Comparison of ENCODE assay signal across 18 mouse cellular contexts in the genomic region with DNA sequence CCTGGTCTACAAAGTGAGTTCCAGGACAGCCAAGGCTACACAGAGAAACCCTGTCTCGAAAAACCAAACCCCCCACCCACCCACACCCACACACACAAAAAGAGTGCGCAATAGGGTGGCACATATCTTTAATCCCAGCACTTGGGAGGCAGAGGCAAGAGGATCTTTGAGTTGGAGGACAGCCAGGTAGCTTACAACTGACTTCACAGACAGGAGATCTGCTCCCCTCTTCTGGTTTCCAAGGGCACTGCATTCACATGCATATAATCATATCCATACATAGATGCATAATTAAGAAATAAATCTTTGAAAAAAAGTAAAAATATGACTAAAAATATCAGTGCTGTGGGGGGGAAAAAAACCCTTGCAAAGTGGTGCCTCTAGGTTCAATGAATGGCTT. TPM values are rescaled to one million over a fixed set of nuclear protein-coding genes. Genes with fewer than 3 reads are reported as not detected.
DNase-seq lines count a peak whose midpoint lies in the region; ATAC-seq and TF ChIP-seq lines count a peak whose summit lies in the region.
"Had no signal": no experiment of that assay in that cellular context is flagged by ENCODE, and none has a peak within 500 bp of the region (broad histone marks: within the 10 kb centered on the region; RNA-seq: fewer than 3 reads in every experiment).

No protein-coding gene starts in this region.

- WGBS in hindbrain, postnatal 0 days = 87% methylated on average over 2 of the region's 2 CpGs
- WGBS in hindbrain, embryonic 11.5 days = 96% methylated on average over 2 of the region's 2 CpGs
- WGBS in midbrain, embryonic 11.5 days = 90% methylated on average over 2 of the region's 2 CpGs
- 98% methylated on average over 2 of the region's 2 CpGs for WGBS in midbrain, embryonic 10.5 days
- 95% methylated on average over 2 of the region's 2 CpGs for WGBS in midbrain, embryonic 16.5 days

- H3K4me2 ChIP-seq in hindbrain, postnatal 0 days (ENCODE audit: low read depth, low read length) = no peak overlapping the region
- H3K4me2 ChIP-seq in hindbrain, embryonic 11.5 days (replicated peaks; ENCODE audit: low read depth, low read length) = no peak overlapping the region
- no peak overlapping the region for H3K4me2 ChIP-seq in midbrain, embryonic 11.5 days
- H3K4me2 ChIP-seq in midbrain, embryonic 16.5 days (ENCODE audit: low read length) = no peak overlapping the region
- H3K4me2 ChIP-seq: forebrain, embryonic 13.5 days; heart, embryonic 15.5 days had no signal

- H3K4me3 ChIP-seq in hindbrain, postnatal 0 days (ENCODE audit: low read length) = no peak overlapping the region
- H3K4me3 ChIP-seq in hindbrain, embryonic 11.5 days (ENCODE audit: low read depth, low read length) = no peak overlapping the region
- H3K4me3 ChIP-seq in midbrain, embryonic 11.5 days (ENCODE audit: low read depth, low read length) = no peak overlapping the region
- no peak overlapping the region for H3K4me3 ChIP-seq in midbrain, embryonic 10.5 days
- no peak overlapping the region for H3K4me3 ChIP-seq in midbrain, embryonic 16.5 days (ENCODE audit: low read depth, low read length)
- H3K4me3 ChIP-seq: forebrain, embryonic 13.5 days; heart, embryonic 15.5 days; limb, embryonic 10.5 days; midbrain, embryonic 12.5 days; myocyte had no signal

- no peaks in the 10 kb centered on the region for H3K4me1 ChIP-seq in hindbrain, postnatal 0 days (ENCODE audit: insufficient read depth, low read length)
- 0 out of 2 replicates have a peak, but pooled peaks cover 3% of the 10 kb centered on the region for H3K4me1 ChIP-seq in hindbrain, embryonic 11.5 days (replicated peaks; ENCODE audit: control insufficient read depth, insufficient read depth, low read length)
- H3K4me1 ChIP-seq in midbrain, embryonic 11.5 days (ENCODE audit: control insufficient read depth, insufficient read depth, low read length) = peaks cover 8% of the 10 kb centered on the region
- H3K4me1 ChIP-seq in midbrain, embryonic 10.5 days = peaks cover 19% of the 10 kb centered on the region
- peaks cover 5% of the 10 kb centered on the region; the same call in 1 of the 2 replicates for H3K4me1 ChIP-seq in midbrain, embryonic 16.5 days (ENCODE audit: control insufficient read depth, insufficient read depth, low read length)

- H3K9me3 ChIP-seq in hindbrain, postnatal 0 days (ENCODE audit: low read length) = no peaks in the 10 kb centered on the region
- no peaks in the 10 kb centered on the region for H3K9me3 ChIP-seq in hindbrain, embryonic 11.5 days (ENCODE audit: control insufficient read depth, low read length)
- H3K9me3 ChIP-seq in midbrain, embryonic 11.5 days (ENCODE audit: control insufficient read depth, low read length) = no peaks in the 10 kb centered on the region
- no peaks in the 10 kb centered on the region for H3K9me3 ChIP-seq in midbrain, embryonic 10.5 days (replicated peaks)
- no peaks in the 10 kb centered on the region for H3K9me3 ChIP-seq in midbrain, embryonic 16.5 days (replicated peaks; ENCODE audit: control insufficient read depth, low read length, poor library complexity, severe bottlenecking)
- H3K9me3 ChIP-seq: forebrain, embryonic 13.5 days; heart, embryonic 15.5 days; limb, embryonic 10.5 days; midbrain, embryonic 12.5 days had no signal

- no peak overlapping the region for H3K9ac ChIP-seq in hindbrain, postnatal 0 days (replicated peaks; ENCODE audit: low read length)
- no peak overlapping the region for H3K9ac ChIP-seq in hindbrain, embryonic 11.5 days (ENCODE audit: low read depth, low read length)
- H3K9ac ChIP-seq in midbrain, embryonic 11.5 days (ENCODE audit: low read length) = no peak overlapping the region
- H3K9ac ChIP-seq in midbrain, embryonic 16.5 days (ENCODE audit: low read depth, low read length) = no peak overlapping the region
- H3K9ac ChIP-seq: forebrain, embryonic 13.5 days; heart, embryonic 15.5 days; midbrain, embryonic 12.5 days had no signal

- no peak for ATAC-seq in hindbrain, postnatal 0 days
- no peak for ATAC-seq in hindbrain, embryonic 11.5 days (ENCODE audit: low FRiP score)
- ATAC-seq in midbrain, embryonic 11.5 days (ENCODE audit: low FRiP score) = no peak
- ATAC-seq in megakaryocyte progenitor cell, adult 5-6 weeks (replicated peaks; ENCODE audit: poor library complexity) = peak; percentile 54; the same call in 1 of the 2 replicates
- ATAC-seq in midbrain, embryonic 16.5 days = no peak
- ATAC-seq: forebrain, embryonic 13.5 days had no signal

- no peak for DNase-seq in hindbrain, postnatal 0 days (ENCODE audit: low spot score)
- DNase-seq in hindbrain, embryonic 11.5 days (ENCODE audit: low spot score) = no peak
- DNase-seq in midbrain, embryonic 11.5 days (ENCODE audit: low spot score, missing footprints) = peak; percentile 59
- no peak for DNase-seq in midbrain, embryonic 10.5 days (ENCODE audit: low spot score)
- peak; percentile 33 for DNase-seq in induced T-regulatory cell, adult 2 months (ENCODE audit: low read depth)
- DNase-seq in lung, postnatal 25 days (ENCODE audit: low spot score) = no peak
- DNase-seq: cerebellum, adult 8-10 months; heart, adult 18-20 months; lung, adult 2 months; lung, postnatal 4 days; thymus, postnatal 36 days had no signal

- peak; percentile 24; the same call in 1 of the 2 replicates for TF ChIP-seq CTCF in hindbrain, postnatal 0 days (IDR thresholded peaks at IDR 0.05; ENCODE audit: low read depth)

- H3K36me3 ChIP-seq in hindbrain, postnatal 0 days (ENCODE audit: insufficient read depth, low read length) = no peaks in the 10 kb centered on the region
- H3K36me3 ChIP-seq in hindbrain, embryonic 11.5 days (ENCODE audit: control insufficient read depth, insufficient read depth, low read length) = no peaks in the 10 kb centered on the region
- H3K36me3 ChIP-seq in midbrain, embryonic 11.5 days (ENCODE audit: control insufficient read depth, insufficient read depth, low read length) = no peaks in the 10 kb centered on the region
- H3K36me3 ChIP-seq in midbrain, embryonic 10.5 days = peaks cover 18% of the 10 kb centered on the region
- no peaks in the 10 kb centered on the region for H3K36me3 ChIP-seq in midbrain, embryonic 16.5 days (ENCODE audit: control insufficient read depth, insufficient read depth, low read length)
- H3K36me3 ChIP-seq: heart, embryonic 15.5 days had no signal

- no peak overlapping the region for H3K27ac ChIP-seq in hindbrain, postnatal 0 days
- no peak overlapping the region for H3K27ac ChIP-seq in hindbrain, embryonic 11.5 days (ENCODE audit: low read depth, low read length)
- H3K27ac ChIP-seq in midbrain, embryonic 11.5 days (ENCODE audit: low read depth, low read length) = no peak overlapping the region
- H3K27ac ChIP-seq in midbrain, embryonic 10.5 days (replicated peaks) = no peak overlapping the region
- H3K27ac ChIP-seq in midbrain, embryonic 16.5 days (ENCODE audit: low read length) = no peak overlapping the region
- H3K27ac ChIP-seq: forebrain, embryonic 13.5 days; limb, embryonic 10.5 days had no signal

- no peaks in the 10 kb centered on the region for H3K27me3 ChIP-seq in hindbrain, postnatal 0 days (ENCODE audit: insufficient read depth, low read length)
- H3K27me3 ChIP-seq in hindbrain, embryonic 11.5 days (ENCODE audit: control insufficient read depth, insufficient read depth, low read length) = no peaks in the 10 kb centered on the region
- no peaks in the 10 kb centered on the region for H3K27me3 ChIP-seq in midbrain, embryonic 11.5 days (ENCODE audit: control insufficient read depth, insufficient read depth, low read length)
- no peaks in the 10 kb centered on the region for H3K27me3 ChIP-seq in midbrain, embryonic 10.5 days (ENCODE audit: low read depth, poor library complexity, severe bottlenecking)
- no peaks in the 10 kb centered on the region for H3K27me3 ChIP-seq in midbrain, embryonic 16.5 days (ENCODE audit: control insufficient read depth, insufficient read depth, low read depth, low read length)
- H3K27me3 ChIP-seq: forebrain, embryonic 13.5 days; heart, embryonic 15.5 days; midbrain, embryonic 12.5 days had no signal

RNA-seq across cellular contexts. Expression of a gene that starts 25.7 kb away (rescaled TPM):
- 34.3 and 46.5 TPM in 2 replicates for total RNA-seq in hindbrain, postnatal 0 days (2014; rRNA removed)
- polyA plus RNA-seq in hindbrain, postnatal 0 days (2015; fragmentation: Nextera tagmentation; extraction: Ambion mirVana) = 60.8 and 73.8 TPM in 2 replicates
- 87.0 and 98.5 TPM in 2 replicates for polyA plus RNA-seq in hindbrain, embryonic 11.5 days (2014; fragmentation: Nextera tagmentation; extraction: Ambion mirVana)
- 82.8 and 97.9 TPM in 2 replicates for polyA plus RNA-seq in midbrain, embryonic 11.5 days (2014; fragmentation: Nextera tagmentation; extraction: Ambion mirVana)
- 110 and 112 TPM in 2 replicates for polyA plus RNA-seq in midbrain, embryonic 10.5 days (2016; fragmentation: Nextera tagmentation; extraction: Ambion mirVana)
- 99.3 and 115 TPM in 2 replicates for total RNA-seq in megakaryocyte progenitor cell, adult 5-6 weeks (2015)
- 10.5 and 16.2 TPM in 2 replicates for total RNA-seq in megakaryocyte progenitor cell, adult 5-6 weeks (2017)
- polyA plus RNA-seq in midbrain, embryonic 16.5 days (2015; fragmentation: Nextera tagmentation; extraction: Ambion mirVana) = 84.3 and 84.6 TPM in 2 replicates

Comparison
In these comparisons a context has a peak if more than half of its experiments do, and no peak if none do; other contexts are left out.
1. DNase-seq: peak in midbrain, embryonic 11.5 days (single experiment) and induced T-regulatory cell, adult 2 months (single experiment); none in hindbrain, postnatal 0 days (single experiment), hindbrain, embryonic 11.5 days (single experiment), midbrain, embryonic 10.5 days (single experiment) and lung, postnatal 25 days (single experiment).